Mouse (Mus musculus) stomach, embryonic 14.5 days (tissue): Measurements from ENCODE around the gene Hnrnpul2. TPM values are rescaled to one million over a fixed set of nuclear protein-coding genes. Genes with fewer than 3 reads are reported as not detected.
"Not testable (repeated sequence)": the region's sequence is repeated elsewhere in the genome, so short reads cannot be mapped to it uniquely, and the experiment has no call there.

Source experiments
- ATAC-seq: fragments of 200-750 bp; cut with Nextera tagmentation; 2 replicates; pipeline ENCODE4 v1.8.0; 2017; ENCODE audit warnings: low read depth, moderate TSS enrichment; ENCODE audit not compliant: insufficient number of reproducible peaks, insufficient read depth, low FRiP score
- H3K27ac ChIP-seq: fragments of 300-500 bp; sonication (generic); 2 replicates; pipeline ENCODE4 v1.5.1; 2014; ENCODE audit warnings: mild to moderate bottlenecking, low read length, moderate library complexity, mixed read lengths
- H3K27me3 ChIP-seq: fragments of 300-500 bp; sonication (generic); 2 replicates; pipeline ENCODE4 v1.6.1; 2014; ENCODE audit warnings: low read length, control low read depth, mixed read lengths; ENCODE audit not compliant: control insufficient read depth, insufficient read depth
- H3K36me3 ChIP-seq: fragments of 300-500 bp; sonication (generic); 2 replicates; pipeline ENCODE4 v1.6.1; 2014; ENCODE audit warnings: mild to moderate bottlenecking, control low read depth, low read length, moderate library complexity, mixed read lengths; ENCODE audit not compliant: control insufficient read depth, insufficient read depth
- H3K4me1 ChIP-seq: fragments of 300-500 bp; sonication (generic); 2 replicates; pipeline ENCODE4 v1.6.1; 2014; ENCODE audit warnings: low read length, control low read depth, mixed read lengths; ENCODE audit not compliant: control insufficient read depth, insufficient read depth
- H3K4me2 ChIP-seq: fragments of 300-500 bp; sonication (generic); replicated peaks from 2 replicates; pipeline ENCODE4 v1.6.1; 2014; ENCODE audit warnings: low read depth, low read length, control low read depth
- H3K4me3 ChIP-seq: fragments of 300-500 bp; sonication (generic); 2 replicates; pipeline ENCODE4 v1.5.1; 2014; ENCODE audit warnings: low read depth, low read length, control low read depth
- H3K9ac ChIP-seq: fragments of 300-500 bp; sonication (generic); replicated peaks from 2 replicates; pipeline ENCODE4 v1.6.1; 2014; ENCODE audit warnings: low read depth, mild to moderate bottlenecking, control low read depth, low read length, moderate library complexity, mixed read lengths
- H3K9me3 ChIP-seq: fragments of 300-500 bp; sonication (generic); 2 replicates; pipeline ENCODE4 v1.6.1; 2016; ENCODE audit warnings: low read depth, low read length, control low read depth; ENCODE audit not compliant: control insufficient read depth
- WGBS: fragments of 180-500 bp; shearing (Covaris S2); extraction: QIAGEN DNeasy Blood & Tissue Kit; methylation state at CpG from one replicate; pipeline ENCODE4 v1.1.7; 2014; 5-methylcytosine and 5-hydroxymethylcytosine counted together
- polyA plus RNA-seq: library from polyadenylated mRNA; unstranded; fragments of >200 nt; fragmentation: Nextera tagmentation; extraction: Ambion mirVana; gene quantifications from 2 replicates; pipeline ENCODE4 v1.2.1, GENCODE M21; 2014

The Hnrnpul2 gene
- polyA plus RNA-seq, 1 experiment from 2014 or later, result 10.0 TPM

- no peak for ATAC-seq
- Histone ChIP-seq H3K27ac (no peak overlapping the region), H3K36me3 (peaks cover 49% of the 10 kb centered on the region), H3K9me3 (no peaks in the 10 kb centered on the region), H3K4me2 (peak overlapping the region; percentile 92), H3K4me3 (peak overlapping the region; percentile 97; the same call in 1 of the 2 replicates), H3K27me3 (no peaks in the 10 kb centered on the region), H3K4me1 (peaks cover 10% of the 10 kb centered on the region; the same call in 1 of the 2 replicates), H3K9ac (no peak overlapping the region)
- 76% methylated on average over 8 of the region's 8 CpGs for WGBS
Observed at GRCm38 (mm10) chr19:8822696-8823095, 2.9 kb downstream of the Hnrnpul2 start.

- no peak within 1 kb of the TSS for H3K4me3 ChIP-seq
- H3K36me3 ChIP-seq, result peaks cover 97% of the 10 kb centered on the region
- 89% methylated on average over 8 of the region's 8 CpGs for WGBS
- H3K27me3 ChIP-seq, result no peaks in the 10 kb centered on the region
- no peak within 1 kb of the TSS for H3K4me2 ChIP-seq
- no peak within 1 kb of the TSS for H3K27ac ChIP-seq
- H3K9ac ChIP-seq, result no peak within 1 kb of the TSS
- no peak for ATAC-seq
- H3K9me3 ChIP-seq, result no peaks in the 10 kb centered on the region
- H3K4me1 ChIP-seq, result no peaks in the 10 kb centered on the region
Observed at GRCm38 (mm10) chr19:8829660-8830059, 9.8 kb downstream of the Hnrnpul2 start, which contains the start of gene AC129217.1. AC129217.1 (plus strand) TSS chr19:8829773.

- peaks cover 95% of the 10 kb centered on the region for H3K36me3 ChIP-seq
- H3K27me3 ChIP-seq, result no peaks in the 10 kb centered on the region
- WGBS, result 93% methylated on average over 8 of the region's 8 CpGs
- H3K4me2 ChIP-seq, result no peak overlapping the region
- H3K4me1 ChIP-seq, result no peaks in the 10 kb centered on the region
- ATAC-seq, result no peak
- H3K4me3 ChIP-seq, result no peak overlapping the region
- H3K27ac ChIP-seq, result no peak overlapping the region
- H3K9me3 ChIP-seq, result no peaks in the 10 kb centered on the region
- H3K9ac ChIP-seq, result no peak overlapping the region
Observed at GRCm38 (mm10) chr19:8830664-8831063, 10.9 kb downstream of the Hnrnpul2 start.

DNA sequence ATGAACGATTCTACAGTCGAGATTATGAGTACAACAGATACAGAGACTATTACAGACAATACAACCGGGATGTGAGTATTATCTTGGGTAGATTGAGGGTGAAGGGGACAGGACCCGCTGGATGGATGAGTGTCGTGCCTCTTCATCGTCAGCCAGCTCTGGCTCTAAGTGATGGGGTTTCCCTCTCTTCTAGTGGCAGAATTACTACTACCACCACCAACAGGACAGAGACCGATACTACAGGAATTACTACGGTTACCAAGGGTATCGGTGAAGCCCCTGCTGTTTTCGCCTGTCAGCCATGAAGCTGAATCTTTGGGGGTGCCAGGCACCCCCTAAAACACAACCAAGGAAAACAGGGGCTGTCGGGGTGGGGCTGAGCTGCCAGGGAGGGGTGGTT lies 11.5 kb downstream of the Hnrnpul2 start:
- ATAC-seq, result no peak
- WGBS, result 83% methylated on average over 11 of the region's 11 CpGs

GRCm38 (mm10) chr19:8832971-8833370 lies 13.2 kb downstream of the Hnrnpul2 start:
- H3K27ac ChIP-seq, result no peak overlapping the region
- ATAC-seq, result no peak

More for the DNA sequence above, 11.5 kb downstream of the Hnrnpul2 start:
- no peaks in the 10 kb centered on the region for H3K9me3 ChIP-seq
- H3K27me3 ChIP-seq, result no peaks in the 10 kb centered on the region
- H3K36me3 ChIP-seq, result peaks cover 89% of the 10 kb centered on the region
- no peak overlapping the region for H3K4me2 ChIP-seq
- no peak overlapping the region for H3K9ac ChIP-seq
- H3K4me1 ChIP-seq, result no peaks in the 10 kb centered on the region
- no peak overlapping the region for H3K27ac ChIP-seq
- no peak overlapping the region for H3K4me3 ChIP-seq

GRCm38 (mm10) chr19:8836327-8836726 lies 16.5 kb downstream of the Hnrnpul2 start:
- H3K4me3 ChIP-seq, H3K9me3 ChIP-seq, H3K27me3 ChIP-seq, ATAC-seq, H3K4me2 ChIP-seq, H3K9ac ChIP-seq: not testable (repeated sequence)
- 0 out of 2 replicates have a peak overlapping the region, but pooled peaks have one; percentile 21 for H3K27ac ChIP-seq
- H3K36me3 ChIP-seq, result peaks cover 39% of the 10 kb centered on the region
- H3K4me1 ChIP-seq, result peaks cover 15% of the 10 kb centered on the region
- 95% methylated on average over 10 of the region's 10 CpGs for WGBS

More at GRCm38 (mm10) chr19:8832971-8833370, 13.2 kb downstream of the Hnrnpul2 start:
- WGBS, result 87% methylated on average over 4 of the region's 4 CpGs
- Histone ChIP-seq H3K27me3 (no peaks in the 10 kb centered on the region), H3K4me2 (no peak overlapping the region), H3K9ac (no peak overlapping the region), H3K36me3 (peaks cover 72% of the 10 kb centered on the region), H3K4me1 (no peaks in the 10 kb centered on the region), H3K4me3 (no peak overlapping the region), H3K9me3 (no peaks in the 10 kb centered on the region)

DNA sequence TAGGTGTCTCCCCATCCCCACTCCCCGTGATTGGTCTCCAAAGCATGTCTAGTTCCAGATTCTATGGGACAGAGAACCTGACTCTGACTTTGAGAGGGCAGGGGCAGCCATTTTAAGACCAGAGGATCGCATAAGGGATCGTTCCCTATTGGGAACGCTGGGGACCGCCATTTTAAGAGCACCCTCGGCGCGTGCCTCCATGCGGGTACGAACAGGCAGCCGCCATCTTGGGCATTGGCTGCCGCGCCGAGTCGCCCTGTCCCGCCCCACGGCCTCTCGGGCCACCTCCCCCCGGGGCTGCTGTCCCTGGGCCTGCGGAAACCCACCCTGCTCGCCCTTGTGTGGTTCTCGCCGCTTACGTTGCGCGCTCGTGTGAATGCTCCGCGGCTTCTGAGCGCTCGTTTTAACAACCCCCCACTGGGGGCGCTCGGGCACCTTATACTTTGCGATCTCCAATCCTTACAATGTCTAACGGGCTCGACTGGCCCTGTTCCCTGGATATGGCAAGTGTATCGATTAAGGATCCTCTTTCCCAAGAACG lies 17.5 kb downstream of the Hnrnpul2 start, which contains the start of gene Bscl2:
Gene Bscl2, plus strand, starts transcription at position 217 of the 541 bp plus-strand sequence.
- WGBS, result under 1% methylated on average over 38 of the region's 38 CpGs
- H3K27me3 ChIP-seq, result no peaks in the 10 kb centered on the region
- peaks cover 30% of the 10 kb centered on the region for H3K36me3 ChIP-seq
- H3K4me2 ChIP-seq, result peak within 1 kb of the TSS; percentile 82
- peaks cover 15% of the 10 kb centered on the region for H3K4me1 ChIP-seq
- peak; percentile 78 for ATAC-seq
- no peaks in the 10 kb centered on the region for H3K9me3 ChIP-seq
- peak within 1 kb of the TSS; percentile 97 for H3K27ac ChIP-seq
- H3K4me3 ChIP-seq, result peak within 1 kb of the TSS; percentile 54
- peak within 1 kb of the TSS; percentile 60 for H3K9ac ChIP-seq

GRCm38 (mm10) chr19:8838041-8838730 lies 18.4 kb downstream of the Hnrnpul2 start:
- Histone ChIP-seq H3K27ac (peak overlapping the region; percentile 97), H3K4me2 (peak overlapping the region; percentile 82), H3K9me3 (no peaks in the 10 kb centered on the region), H3K27me3 (no peaks in the 10 kb centered on the region), H3K36me3 (peaks cover 27% of the 10 kb centered on the region), H3K4me1 (peaks cover 15% of the 10 kb centered on the region), H3K4me3 (peak overlapping the region; percentile 54), H3K9ac (peak overlapping the region; percentile 60)
- no peak for ATAC-seq
- 20% methylated on average over 15 of the region's 15 CpGs for WGBS
